Mouse (Mus musculus) brain, adult 2 months (tissue): ENCODE data around the gene Iqck.

Source experiments
- DNase-seq: peaks from one replicate; pipeline ENCODE4 v3.0.0; 2011; ENCODE audit warnings: low read depth, low spot score

The Iqck gene

GRCm38 (mm10) chr7:118948677-118949282 is 93.2 kb downstream of the Iqck start:
- DNase-seq, result no peak

DNA sequence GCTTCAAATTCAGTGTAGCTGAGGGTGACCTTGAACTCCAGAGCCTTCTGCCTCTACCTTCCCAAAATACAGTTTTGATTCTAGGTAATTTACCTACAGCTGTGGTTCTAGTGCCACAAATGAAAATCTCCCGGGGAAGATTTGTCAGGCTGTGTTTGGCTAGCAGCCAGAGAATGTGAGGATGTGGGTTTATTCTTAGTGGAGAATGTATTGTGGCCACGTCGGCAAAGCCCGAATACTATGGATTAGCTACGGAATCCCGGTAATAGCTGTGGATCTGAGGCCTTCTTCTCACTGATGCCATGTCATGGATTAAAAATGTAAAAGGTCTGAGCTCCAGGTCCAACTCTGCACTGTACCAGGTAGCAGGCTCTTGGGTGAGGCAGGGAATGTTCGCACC is 94.2 kb downstream of the Iqck start:
- DNase-seq, result no peak

DNA sequence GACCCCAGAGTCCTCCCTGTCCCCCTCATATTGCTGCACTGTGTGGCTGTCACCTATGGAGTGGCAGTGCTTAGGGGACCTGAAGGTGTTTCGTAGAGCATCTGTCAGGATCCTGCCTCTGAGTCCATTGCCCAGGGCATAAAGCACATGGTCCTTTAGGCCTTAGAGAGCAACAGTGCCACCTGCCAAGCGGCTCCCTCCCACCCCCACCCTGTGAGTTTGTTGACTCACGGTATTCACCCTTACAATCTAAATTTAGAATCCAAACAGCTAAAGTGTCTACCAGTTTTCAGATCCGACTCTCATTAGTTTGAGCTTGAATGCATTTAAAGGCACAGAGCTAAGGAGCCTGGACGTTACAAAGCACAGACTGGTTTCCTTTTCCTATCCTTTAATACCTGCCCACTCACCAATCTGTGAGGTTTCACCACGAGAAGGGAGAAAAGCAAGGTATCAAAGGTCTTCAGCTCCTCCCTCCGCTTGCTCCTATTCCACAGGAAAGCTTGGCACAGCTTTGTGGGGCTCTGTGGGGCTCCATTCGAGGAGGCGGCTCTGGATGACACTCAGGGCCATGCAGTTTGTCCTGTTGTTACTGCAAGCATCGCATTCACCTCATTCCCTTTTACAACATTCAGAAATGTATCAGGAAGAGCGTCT is 98.2 kb downstream of the Iqck start:
- DNase-seq, result peak; percentile 63

GRCm38 (mm10) chr7:118954968-118955367 is 99.4 kb downstream of the Iqck start:
- no peak for DNase-seq

- peak; percentile 65 for DNase-seq
Observed at GRCm38 (mm10) chr7:118956616-118957246, 101.2 kb downstream of the Iqck start.

DNA sequence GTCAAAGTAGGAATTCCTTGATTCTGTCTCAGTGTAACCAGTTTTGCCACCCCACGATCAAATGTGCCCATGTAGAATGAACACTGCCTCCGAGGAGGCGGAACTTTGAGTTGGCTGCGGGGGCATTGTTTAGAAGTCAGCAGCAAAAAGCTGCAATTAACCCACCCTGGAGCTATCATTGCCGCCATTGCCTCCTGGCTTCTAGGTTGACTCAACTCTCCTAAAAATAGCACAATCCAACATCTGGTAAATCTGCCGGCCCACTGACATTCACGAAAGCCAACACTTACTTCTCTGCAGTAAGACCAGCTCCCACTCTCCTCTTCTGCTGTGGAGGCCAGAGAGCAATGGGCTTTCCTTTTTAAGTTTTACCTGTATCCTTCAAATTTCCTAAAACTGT is 103.7 kb downstream of the Iqck start:
- DNase-seq, result peak; percentile 88

DNA sequence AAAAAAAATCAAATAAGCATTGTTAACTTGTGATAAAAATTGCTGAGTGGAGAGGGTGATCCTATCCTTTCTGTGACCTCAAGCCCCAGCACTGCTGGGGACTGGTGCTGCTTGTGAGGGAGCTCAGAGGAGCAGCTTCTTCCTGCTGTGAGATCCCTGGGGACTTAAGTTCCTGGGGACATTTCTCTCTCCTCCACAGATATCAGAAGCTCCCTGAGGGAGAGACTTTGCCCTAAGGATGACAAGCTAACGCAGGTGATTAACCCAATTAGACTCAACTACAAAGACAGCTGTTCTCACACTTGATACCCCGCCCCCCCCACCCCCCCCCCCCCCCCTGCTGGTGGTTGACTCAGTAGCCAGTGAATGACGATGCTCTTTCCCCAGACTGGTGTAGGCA is 109.2 kb downstream of the Iqck start:
- no peak for DNase-seq

GRCm38 (mm10) chr7:118965198-118965597 is 109.6 kb downstream of the Iqck start:
- DNase-seq, result peak; percentile 79

DNA sequence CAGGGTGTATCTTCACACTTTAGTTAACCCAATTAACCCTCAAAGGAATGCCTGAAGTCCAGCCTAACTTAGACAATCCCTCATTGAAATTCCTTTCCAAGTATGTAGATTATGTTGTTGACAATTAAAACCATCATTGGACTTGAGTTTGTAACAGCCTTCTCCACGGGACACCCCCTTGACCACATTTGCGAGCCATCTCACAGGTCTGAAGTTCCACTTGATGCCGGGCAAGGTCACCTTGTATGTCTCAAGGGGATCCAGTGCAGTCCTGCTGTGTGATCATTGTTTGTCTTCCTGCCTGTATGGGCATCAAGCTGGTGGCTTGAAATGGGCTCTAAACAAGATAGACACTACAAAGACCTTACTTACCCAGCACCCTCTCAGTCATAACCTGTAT is 113.3 kb downstream of the Iqck start:
- no peak for DNase-seq

GRCm38 (mm10) chr7:118971499-118971898 is 115.9 kb downstream of the Iqck start:
- no peak for DNase-seq

- DNase-seq, result peak; percentile 42
Observed at GRCm38 (mm10) chr7:118972306-118972705, 116.8 kb downstream of the Iqck start.

- no peak for DNase-seq
Observed at GRCm38 (mm10) chr7:118973377-118973776, 117.8 kb downstream of the Iqck start.

DNA sequence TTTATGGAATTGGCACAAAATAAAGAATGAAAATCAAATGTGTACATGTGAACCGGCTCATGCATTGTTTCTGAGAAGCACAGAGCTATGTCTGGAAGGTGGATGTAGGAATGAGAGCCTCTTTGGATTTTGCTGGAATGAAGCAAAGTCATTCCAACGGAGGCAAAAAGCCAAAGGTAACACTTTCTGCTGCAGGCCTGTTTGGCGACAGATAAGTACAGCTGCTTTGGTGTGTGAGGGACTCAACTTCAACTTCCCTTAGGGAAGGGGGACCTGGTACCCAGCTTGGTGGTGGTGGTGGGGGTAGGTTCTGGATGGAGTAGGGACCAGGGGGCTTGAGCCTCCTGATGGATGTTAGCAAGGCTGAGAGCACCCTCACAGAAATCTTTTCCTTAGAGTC is 120.3 kb downstream of the Iqck start:
- no peak for DNase-seq

DNA sequence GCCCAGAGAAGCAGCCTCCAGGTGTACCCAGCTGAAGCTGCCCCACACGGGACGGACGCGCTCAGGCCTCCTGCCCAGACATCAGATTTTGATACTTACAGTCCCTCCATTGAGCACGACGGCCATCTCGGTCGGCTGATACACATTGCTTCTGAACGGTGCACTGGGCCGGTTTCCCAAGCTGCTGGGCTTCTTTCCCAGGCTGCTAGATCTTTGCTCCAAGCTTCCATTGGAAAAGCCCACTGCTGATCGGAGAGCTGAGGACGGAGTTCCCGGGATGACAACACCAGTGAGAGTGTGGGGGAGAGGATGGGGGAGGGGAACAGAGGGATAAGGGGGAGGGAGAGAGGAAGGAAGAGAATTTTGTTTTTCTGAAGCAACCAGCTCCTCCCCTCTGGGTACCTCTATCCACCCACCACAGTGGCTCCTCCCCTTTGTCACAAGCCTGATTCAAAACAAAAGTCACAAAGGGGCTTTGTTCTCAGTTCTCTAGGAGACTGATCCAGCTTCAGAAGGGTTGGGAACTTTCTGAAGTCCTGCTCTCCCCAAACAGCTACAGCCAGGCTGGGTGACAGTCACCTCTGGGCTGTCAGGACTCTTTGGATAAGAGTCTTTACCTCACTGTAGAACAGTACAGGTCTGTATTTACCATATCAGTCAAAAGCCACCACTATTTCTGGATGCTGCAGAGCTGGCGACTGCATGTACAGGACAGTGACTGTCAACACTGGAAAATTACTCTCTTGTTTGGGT is 121.0 kb downstream of the Iqck start:
- peak; percentile 91 for DNase-seq

GRCm38 (mm10) chr7:118977167-118977543 is 121.6 kb downstream of the Iqck start:
- DNase-seq, result no peak

DNA sequence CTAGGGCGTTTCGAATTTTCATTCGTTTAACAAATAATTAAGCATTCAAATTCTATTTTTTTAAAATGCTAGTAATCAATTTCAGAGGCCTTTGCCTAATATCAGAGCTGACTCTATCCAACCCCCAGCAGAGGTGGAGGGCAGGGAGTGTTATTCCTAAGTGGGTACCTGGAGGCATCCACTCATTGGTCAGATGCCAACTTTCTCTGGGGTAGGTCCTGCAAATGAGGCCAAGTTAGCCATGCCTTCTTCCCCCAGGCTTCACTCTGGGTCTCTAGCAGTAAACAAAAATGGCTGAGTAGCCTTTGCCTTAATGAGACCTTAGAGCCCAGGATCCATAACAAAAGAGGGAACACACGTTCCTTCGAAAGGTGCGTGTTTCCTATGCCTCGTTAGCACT is 123.6 kb downstream of the Iqck start:
- no peak for DNase-seq

DNA sequence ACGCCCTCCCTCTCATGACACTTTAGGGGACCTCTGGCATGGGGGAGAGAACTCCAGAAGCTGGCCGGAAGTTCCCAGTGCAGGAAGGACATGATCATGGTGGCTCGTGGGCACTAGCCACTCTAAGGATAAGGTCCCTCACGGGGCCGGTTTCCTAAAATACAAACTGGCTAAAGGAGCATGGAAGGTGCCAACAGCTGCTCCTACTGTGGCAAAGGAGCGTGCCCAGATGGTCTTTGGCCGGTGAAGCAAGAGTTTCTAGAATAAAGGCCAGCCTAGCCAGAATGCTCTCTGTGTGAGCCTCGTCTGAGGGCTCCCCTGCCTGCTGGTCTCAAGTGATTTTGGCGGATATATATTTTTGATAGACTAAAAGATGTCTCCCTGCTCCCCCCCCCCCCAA is 124.2 kb downstream of the Iqck start:
- peak; percentile 95 for DNase-seq

DNA sequence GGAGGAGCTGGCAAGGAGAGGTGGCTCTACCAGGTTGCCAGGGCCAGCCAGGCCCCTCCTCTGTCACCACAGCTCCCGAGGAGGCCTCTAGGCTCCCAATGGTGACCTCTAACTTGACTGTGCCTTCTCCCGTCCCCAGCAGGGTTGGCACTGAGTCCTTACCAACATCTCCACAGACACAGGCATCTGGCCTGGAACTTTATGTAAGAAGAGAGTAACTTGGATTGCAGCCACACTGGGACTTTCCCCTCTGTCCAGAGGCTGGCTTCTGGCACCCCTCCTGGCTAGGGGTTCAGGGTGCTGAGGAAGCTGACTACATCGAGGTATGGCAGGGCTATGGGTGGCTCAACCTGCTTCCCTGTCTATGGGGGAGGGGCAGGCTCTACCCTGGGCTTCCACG is 125.8 kb downstream of the Iqck start:
- DNase-seq, result peak; percentile 57

DNA sequence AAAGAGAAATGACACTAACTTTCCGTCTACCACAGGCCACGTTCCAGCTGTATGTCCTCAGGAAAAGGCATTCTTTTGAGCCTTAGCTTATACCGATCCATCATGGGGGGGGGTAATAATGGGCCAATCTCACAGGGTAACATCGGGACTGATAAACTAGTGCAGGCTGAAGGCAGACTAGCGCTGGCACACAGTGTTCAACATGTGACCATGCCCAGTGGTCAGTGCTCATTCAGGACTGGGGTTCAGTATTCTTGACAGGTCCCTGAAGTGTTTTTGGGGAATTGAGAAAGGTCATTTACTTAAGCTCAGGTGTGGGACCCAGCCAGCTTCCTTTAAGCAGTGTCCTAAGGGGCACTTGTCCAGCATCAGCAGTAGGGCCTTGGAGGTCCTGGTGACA is 126.3 kb downstream of the Iqck start:
- DNase-seq, result no peak

- no peak for DNase-seq
Observed at GRCm38 (mm10) chr7:118982586-118982985, 127.0 kb downstream of the Iqck start.

DNA sequence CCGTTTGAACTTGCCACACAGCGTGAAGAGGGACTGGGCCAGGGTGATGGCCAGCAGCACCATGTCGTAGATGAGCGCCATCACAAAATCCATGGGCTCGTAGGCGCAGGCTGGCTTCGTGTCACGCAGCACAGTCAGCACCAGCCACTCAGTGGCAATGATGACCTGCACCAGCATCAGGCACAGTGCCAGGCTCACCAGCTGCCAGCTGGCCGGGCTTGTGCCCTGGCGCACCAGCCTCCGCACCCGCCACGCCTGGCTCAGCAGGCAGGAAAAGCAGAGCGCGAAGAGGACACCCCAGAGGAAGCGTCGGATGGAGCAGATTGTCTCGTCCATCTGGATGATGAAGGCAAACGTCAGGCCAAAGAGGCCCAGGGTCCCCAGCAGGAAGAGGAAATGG is 128.4 kb downstream of the Iqck start:
- peak; percentile 96 for DNase-seq

DNA sequence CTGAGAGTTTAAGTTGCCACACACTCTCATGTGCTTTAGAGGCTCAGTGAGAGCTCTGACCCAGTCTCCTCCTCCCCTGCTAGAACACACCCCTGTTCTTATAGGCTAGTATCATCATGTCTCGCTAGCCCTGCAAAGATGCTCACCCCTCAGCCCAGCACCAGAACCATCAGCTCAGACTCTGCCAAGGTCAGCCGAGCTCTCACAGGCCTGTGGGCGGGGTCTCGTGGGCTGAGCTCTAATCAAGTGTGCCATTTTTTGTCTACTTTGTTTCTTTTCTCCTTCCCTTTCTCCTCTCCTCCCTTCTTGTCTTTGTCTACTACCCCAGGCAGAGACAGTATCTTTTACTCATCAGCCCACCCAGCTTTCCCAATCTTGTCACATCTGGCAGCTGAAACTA is 130.2 kb downstream of the Iqck start:
- no peak for DNase-seq

- no peak for DNase-seq
Observed at GRCm38 (mm10) chr7:118986369-118986768, 130.8 kb downstream of the Iqck start.
